Mouse (Mus musculus) liver, adult 2 months (tissue): ENCODE results near the gene Stxbp1.

Source experiments
- CTCF ChIP-seq: fragments of 200-500 bp; IDR thresholded peaks from 2 replicates; pipeline ENCODE4 v1.5.1; 2011; ENCODE audit warnings: low read depth, low read length, control low read depth
- POLR2A ChIP-seq: fragments of 200-500 bp; IDR thresholded peaks from 2 replicates; pipeline ENCODE4 v1.6.1; 2011; ENCODE audit warnings: low read length, control low read depth; ENCODE audit not compliant: insufficient read depth; ENCODE audit errors: extremely low read depth

- TF ChIP-seq CTCF: no peak
- TF ChIP-seq POLR2A: no peak
Measured at GRCm38 (mm10) chr2:32881054-32881453, 34.0 kb upstream of the Stxbp1 start.
